Mouse (Mus musculus) left cerebral cortex, postnatal 36 days (tissue): ENCODE measurements around the gene Sdhaf1. TPM values are rescaled to one million over a fixed set of nuclear protein-coding genes. Genes with fewer than 3 reads are reported as not detected.

ENCODE experiments used
- DNase-seq, 2 experiments: peaks; one replicate each; pipeline ENCODE4 v3.0.0; 2021 to 2022; ENCODE audit warnings: low spot score in 2 of 2, mixed read lengths in 1 of 2
- intact Hi-C: fragments of 180-260 bp; cut with DNase I; formaldehyde crosslinking; loops from one replicate; pipeline ENCODE4 v1.15.1; 2025
- total RNA-seq, 2 experiments: library from RNA; stranded (reverse); gene quantifications; 2 replicates each; pipeline ENCODE4 v1.2.3; 2021

Gene Sdhaf1
- total RNA-seq: 1 to 10 TPM; 7.5 to 9.4 TPM

- DNase-seq: no peak
- intact Hi-C loops: no loop called here
Measured at GRCm38 (mm10) chr7:30323795-30324194, at the start of gene Sdhaf1. Sdhaf1 (minus strand) TSS chr7:30323895.

- DNase-seq: no peak
Measured at GRCm38 (mm10) chr7:30367466-30367865, 43.8 kb upstream of the Sdhaf1 start.

GRCm38 (mm10) chr7:30363344-30363738 is 39.6 kb upstream of the Sdhaf1 start:
- no peak for DNase-seq
- intact Hi-C loops: loop anchor here (1.0 kb wide), 1 partner anchor 60 kb away; no protein-coding TSS in a partner anchor

More at GRCm38 (mm10) chr7:30367466-30367865, 43.8 kb upstream of the Sdhaf1 start:
- intact Hi-C loops: no loop called here

DNA sequence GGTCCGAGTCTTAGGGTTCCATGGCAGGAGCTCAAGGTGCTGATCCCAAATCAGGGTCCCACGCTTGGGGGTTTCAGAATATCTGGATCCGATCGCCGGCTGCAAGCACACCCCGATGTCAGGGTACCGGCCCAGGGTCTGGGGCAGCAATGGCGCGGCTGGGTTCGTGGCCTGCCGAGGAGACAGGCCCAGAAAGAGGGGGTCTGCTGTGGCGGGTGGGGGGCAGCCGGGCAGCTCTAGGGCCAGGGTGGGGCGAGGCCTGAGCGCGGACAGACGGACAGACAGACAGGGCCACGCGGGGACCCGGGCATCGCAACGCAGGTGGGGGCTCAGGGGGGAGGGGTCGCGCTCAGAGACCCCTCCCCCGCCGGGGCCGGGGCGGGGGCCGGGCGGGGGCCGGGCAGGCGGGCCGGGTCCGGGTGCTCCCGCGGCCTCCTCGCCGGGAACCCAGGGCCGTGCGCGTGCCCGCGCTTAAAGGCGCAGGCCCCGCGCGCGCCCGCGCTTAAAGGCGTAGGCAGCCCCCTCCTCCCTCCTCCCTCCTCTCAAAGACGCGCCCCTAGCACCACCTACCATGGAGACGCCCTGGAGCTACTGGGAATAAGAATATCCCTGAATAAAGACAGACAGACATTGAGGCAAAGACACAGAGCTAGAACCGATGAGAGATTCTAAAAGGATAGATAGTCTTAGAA is 39.1 kb upstream of the Sdhaf1 start, which contains the start of gene Lrfn3:
Gene Lrfn3 (minus strand): TSS at position 121 of the 692 bp plus-strand sequence.
- peak; percentile 54 to 62 for DNase-seq
- intact Hi-C loops: loop anchor here (1.0 kb wide), 1 partner anchor 61 kb away; no protein-coding TSS in a partner anchor

- no peak for DNase-seq
- intact Hi-C loops: no loop called here
Measured at GRCm38 (mm10) chr7:30360028-30360427, 36.3 kb upstream of the Sdhaf1 start.

DNA sequence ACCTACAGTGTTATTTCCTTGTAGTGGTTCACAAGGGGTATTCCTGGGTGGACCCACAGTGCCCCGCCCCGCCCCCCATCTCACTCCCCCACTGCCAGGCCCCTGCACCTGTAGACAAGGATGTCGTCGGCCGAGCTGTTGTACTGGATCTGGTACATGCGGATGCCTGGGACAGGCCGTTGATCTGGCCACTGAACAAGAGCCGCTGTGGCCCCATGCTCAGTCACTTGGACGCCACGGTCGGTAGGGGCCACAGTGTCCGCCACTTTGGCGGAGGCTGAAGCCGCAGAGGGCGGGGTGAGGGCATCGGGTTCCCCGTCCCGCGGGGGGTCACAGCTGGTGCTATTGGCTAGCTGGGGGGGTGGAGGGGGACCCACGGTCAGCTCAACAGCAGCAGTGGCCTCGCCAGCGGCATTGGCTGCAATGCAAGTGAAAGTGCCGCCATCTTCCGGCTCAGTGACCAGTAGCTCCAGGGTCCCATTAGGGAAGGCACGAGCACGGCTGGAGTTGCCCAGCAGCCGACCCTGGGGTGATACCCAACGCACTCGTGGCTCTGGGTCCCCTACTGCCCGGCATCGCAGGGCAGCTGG is 35.7 kb upstream of the Sdhaf1 start:
- DNase-seq: peak in 1 of 2 experiments; percentile 3
- intact Hi-C loops: no loop called here

- DNase-seq: no peak
- intact Hi-C loops: no loop called here
Measured at GRCm38 (mm10) chr7:30358378-30359186, 34.9 kb upstream of the Sdhaf1 start.

DNA sequence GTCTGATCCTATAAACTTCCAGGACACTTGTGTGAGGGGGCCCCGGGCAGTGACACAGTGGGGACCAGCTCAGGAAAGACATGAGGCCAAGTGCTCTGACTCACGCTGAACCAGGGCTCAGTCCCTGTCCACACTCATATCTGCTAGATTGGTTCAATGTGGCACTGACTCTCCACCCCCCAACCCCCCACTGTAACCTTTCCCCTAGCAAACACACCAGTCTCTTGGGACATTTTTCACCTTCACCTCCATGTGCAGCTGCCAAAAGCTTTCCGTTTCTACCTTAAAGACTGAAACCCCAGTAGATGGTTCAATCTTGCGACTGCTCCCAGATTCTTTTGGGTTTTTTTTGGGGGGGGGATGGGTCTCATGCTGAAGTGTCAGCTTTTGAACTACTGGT is 30.4 kb upstream of the Sdhaf1 start:
- intact Hi-C loops: no loop called here
- no peak for DNase-seq

GRCm38 (mm10) chr7:30353279-30353822 is 29.7 kb upstream of the Sdhaf1 start:
- peak; percentile 58 to 61 for DNase-seq
- intact Hi-C loops: no loop called here

DNA sequence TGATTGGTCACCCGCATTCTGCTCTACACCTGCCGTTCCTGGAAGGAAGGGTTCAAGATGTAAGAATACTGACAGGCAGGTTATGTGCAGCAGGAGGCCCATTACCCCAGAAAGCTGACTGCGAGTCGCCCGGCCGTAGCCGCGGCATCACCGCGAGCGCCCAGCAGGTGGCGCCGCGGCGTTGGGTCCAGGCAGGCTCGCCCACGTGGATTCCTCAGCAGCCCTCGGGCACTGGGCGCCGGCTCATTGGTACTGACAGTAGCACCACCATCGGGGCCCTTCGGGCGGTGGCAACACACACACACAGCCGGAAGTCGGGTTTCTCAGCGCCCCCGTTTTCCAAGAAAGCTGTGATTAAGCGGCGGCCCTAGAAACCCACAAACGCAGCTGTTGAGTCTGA is 24.1 kb upstream of the Sdhaf1 start:
- intact Hi-C loops: no loop called here
- DNase-seq: peak; percentile 82

DNA sequence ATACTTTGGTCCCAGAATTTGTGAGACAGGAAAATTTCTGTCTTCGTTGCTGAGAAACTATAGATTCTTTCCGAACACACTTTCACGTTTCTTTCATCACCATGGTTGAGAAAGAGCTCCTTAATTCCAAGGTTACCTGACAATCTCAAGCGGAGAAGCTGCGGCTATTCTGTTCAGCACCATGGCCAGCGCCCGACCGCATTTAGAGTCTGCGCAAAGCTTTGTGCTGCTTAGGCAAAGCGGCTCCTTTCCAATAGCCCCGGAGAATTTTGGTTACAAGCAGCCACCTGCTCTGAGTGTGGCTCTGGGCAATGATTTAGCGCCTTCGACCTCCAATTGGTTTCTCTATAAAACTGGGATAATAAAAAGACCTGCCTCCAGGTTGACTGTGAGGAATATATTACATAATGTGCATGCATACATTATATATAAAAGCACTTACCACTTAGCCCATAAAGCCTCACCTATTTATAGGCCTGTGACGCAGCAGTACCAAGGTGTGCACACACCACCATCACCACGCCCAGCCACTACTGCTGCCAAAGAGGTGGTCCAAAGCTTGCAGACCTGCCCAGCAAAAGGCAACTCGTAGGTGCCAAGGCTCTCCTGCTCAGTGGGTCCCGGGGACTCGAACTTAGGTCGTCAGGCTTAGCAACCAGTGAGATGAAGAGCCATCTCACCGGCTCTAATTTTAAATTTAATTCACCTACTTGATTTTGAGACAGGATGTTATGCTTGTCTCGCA is 23.1 kb upstream of the Sdhaf1 start:
- DNase-seq: no peak
- intact Hi-C loops: no loop called here

GRCm38 (mm10) chr7:30339432-30340109 is 15.9 kb upstream of the Sdhaf1 start:
- intact Hi-C loops: no loop called here
- DNase-seq: no peak

DNA sequence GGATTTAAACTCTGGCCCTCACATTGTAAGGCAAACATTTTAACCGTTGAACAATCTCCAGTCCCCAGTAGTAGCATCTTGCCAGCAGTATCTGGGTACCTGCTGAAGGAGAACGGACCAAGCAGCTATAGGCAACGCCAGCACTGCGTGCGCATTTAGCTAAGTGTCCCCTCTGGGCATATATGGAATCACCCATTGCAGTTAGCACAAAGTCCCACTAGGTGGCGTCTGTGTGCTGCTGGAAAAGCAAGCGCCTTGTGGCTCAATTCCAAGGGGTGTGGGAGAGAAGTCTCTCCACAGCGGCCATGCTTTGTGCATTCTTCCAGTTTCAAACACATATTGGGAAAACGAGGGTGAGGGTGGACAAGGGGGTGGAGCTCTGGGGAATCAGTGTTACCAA is 12.7 kb upstream of the Sdhaf1 start:
- DNase-seq: peak; percentile 87 to 88
- intact Hi-C loops: loop anchor here (2.0 kb wide), 1 partner anchor 96 kb away; no protein-coding TSS in a partner anchor

DNA sequence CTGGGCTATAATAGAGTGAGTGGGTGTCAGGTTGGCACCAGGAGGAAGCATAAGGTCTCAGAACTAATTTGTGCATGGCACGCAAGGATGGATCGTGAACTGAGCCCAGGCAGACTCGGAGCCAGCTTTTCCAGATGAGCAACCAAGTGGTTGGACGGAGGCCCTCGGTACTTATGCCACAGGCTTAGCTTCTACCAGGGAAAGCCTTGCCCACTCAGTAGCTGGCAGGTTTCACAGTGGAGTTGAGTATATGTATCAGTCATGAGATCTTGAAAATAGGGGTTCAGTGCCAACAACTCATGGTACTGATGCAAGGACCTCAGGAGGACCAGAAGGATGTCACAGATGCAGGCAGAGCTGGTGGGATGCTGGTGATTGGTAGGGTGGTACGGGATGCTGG is 12.0 kb upstream of the Sdhaf1 start:
- no peak for DNase-seq
- intact Hi-C loops: loop anchor here (2.0 kb wide), 1 partner anchor 97 kb away; no protein-coding TSS in a partner anchor

- DNase-seq: no peak
- intact Hi-C loops: no loop called here
Measured at GRCm38 (mm10) chr7:30334563-30334962, 10.9 kb upstream of the Sdhaf1 start.

DNA sequence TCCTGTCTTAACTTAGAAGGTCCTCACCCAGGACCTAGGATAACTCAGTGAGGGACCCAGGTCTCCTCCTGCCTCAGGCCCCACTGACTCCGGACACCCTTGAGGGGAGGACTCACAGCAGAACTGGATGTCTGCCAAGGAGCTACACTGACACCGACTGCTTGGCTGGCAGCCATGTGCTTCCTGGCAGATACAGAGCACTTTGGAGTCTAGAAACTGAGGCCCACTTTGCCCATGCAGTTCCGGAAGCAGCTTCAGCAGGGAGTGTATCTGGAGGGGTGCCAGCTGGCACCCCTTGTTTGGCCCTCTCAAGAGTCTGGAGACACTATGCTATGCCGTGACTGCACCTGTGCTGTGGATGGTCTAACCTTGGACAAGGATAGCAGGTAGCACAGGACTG is 9.7 kb upstream of the Sdhaf1 start:
- DNase-seq: peak; percentile 67 to 73
- intact Hi-C loops: no loop called here

DNA sequence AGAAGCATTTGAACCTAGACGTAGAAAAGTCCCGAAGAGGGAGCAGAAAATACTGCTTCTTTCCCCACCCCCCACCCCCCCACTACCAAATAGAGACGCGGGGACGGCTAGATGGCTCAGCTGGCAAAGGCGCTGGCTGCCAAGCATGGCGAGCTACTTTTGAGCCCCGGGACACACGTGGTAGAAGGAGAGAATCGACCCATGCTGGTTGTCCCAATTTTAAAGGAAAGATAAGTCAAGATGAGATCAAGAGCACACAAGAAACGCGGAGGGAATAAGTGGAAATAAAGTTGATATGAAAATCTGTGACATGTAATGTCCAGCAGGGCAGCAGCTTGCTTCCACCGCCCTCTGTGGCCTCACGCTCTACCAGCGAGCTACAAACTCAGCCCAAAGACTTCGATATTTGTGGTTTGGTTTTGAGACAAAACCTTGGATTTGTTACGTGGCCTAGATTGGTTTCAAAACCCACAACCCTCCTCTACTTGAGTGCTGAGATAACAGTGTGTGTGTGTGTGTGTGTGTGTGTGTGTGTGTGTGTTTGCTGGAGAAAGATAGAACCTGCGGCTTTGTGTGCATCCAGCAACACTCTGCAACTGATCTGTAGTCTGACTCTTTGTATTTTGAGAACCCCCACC is 9.0 kb upstream of the Sdhaf1 start:
- DNase-seq: no peak
- intact Hi-C loops: no loop called here

DNA sequence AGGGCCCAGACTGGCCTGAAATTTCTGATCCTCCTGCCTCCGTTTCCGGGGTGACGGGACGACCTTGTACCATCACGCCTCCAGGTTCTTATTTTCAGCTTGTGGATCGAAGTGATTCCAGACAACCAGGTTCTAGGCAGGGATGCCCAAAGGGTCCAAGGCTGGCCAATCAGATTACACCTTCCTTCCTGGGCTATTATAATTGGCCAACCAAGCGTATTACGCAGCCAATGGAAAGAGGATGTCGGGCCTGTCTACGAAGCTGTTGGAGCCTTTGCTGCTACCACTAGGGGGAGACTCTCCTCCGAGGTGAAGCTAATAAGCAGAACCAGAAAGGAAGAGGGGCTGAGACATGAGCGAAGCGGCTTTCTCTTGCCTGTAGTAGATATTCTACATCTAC is 8.2 kb upstream of the Sdhaf1 start:
- intact Hi-C loops: no loop called here
- DNase-seq: peak; percentile 88 to 89
